In the genomic region with DNA sequence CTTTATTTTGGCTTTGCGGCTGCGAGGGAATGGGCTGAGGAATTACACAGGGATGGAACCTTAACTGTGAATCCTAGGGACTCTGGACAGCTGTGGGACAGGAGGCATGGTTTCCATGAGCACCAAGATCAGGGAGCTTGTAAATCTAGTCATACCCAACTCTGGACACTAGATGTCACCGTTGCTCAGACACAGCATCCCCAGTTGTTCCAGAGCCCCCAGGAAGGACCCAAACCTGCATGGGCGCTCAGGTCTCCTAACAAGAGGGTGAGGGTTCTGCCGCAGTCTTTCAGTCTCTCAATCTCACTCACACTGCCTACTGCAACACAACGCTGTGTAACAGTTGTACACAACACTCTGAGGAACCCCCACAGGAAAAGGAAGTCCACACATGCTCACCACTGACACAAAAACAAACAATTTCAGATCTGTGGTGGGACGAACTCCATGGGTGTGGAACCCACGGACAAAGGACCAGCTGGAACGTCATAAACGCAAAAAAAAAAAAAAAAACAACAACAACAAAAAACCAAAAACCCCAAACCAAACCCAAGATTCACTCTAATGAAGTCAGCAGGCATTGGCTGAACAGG, we compare ENCODE assay signal across 8 mouse cellular contexts. TPM values are rescaled to one million over a fixed set of nuclear protein-coding genes. Genes with fewer than 3 reads are reported as not detected.
DNase-seq lines count a peak whose midpoint lies in the region; ATAC-seq and TF ChIP-seq lines count a peak whose summit lies in the region.

No protein-coding gene starts in this region.

- peak; percentile 76 for TF ChIP-seq CTCF in lung, embryonic 14.5 days (IDR thresholded peaks at IDR 0.05; ENCODE audit: low read depth)
- TF ChIP-seq CTCF in olfactory bulb, adult 2 months (IDR thresholded peaks at IDR 0.05; ENCODE audit: insufficient read depth, low read depth, low read length), result peak; percentile 46

- no peak for ATAC-seq in neural tube, embryonic 11.5 days (ENCODE audit: insufficient read depth, low FRiP score, low TSS enrichment)
- ATAC-seq in hindbrain, embryonic 13.5 days (ENCODE audit: low FRiP score), result peak; percentile 36
- peak; percentile 58 for ATAC-seq in lung, embryonic 14.5 days (ENCODE audit: insufficient read depth)

- H3K27me3 ChIP-seq in neural tube, embryonic 11.5 days (ENCODE audit: control insufficient read depth, insufficient read depth, low read length), result no peaks in the 10 kb centered on the region
- 0 out of 2 replicates have a peak, but pooled peaks cover 3% of the 10 kb centered on the region for H3K27me3 ChIP-seq in hindbrain, embryonic 13.5 days
- no peaks in the 10 kb centered on the region for H3K27me3 ChIP-seq in lung, embryonic 14.5 days (ENCODE audit: insufficient read depth, low read length)

- H3K9ac ChIP-seq in neural tube, embryonic 11.5 days (ENCODE audit: low read length), result no peak overlapping the region
- H3K9ac ChIP-seq in hindbrain, embryonic 13.5 days, result no peak overlapping the region
- no peak overlapping the region for H3K9ac ChIP-seq in lung, embryonic 14.5 days

- H3K4me2 ChIP-seq in neural tube, embryonic 11.5 days (ENCODE audit: low read depth), result no peak overlapping the region
- no peak overlapping the region for H3K4me2 ChIP-seq in hindbrain, embryonic 13.5 days
- H3K4me2 ChIP-seq in lung, embryonic 14.5 days, result no peak overlapping the region

- H3K9me3 ChIP-seq in neural tube, embryonic 11.5 days (ENCODE audit: control insufficient read depth, low read length), result no peaks in the 10 kb centered on the region
- no peaks in the 10 kb centered on the region for H3K9me3 ChIP-seq in hindbrain, embryonic 13.5 days
- no peaks in the 10 kb centered on the region for H3K9me3 ChIP-seq in lung, embryonic 14.5 days (ENCODE audit: low read depth, low read length)

- no peak for TF ChIP-seq POLR2A in olfactory bulb, adult 2 months (IDR thresholded peaks at IDR 0.05; ENCODE audit: insufficient read depth, low read depth, low read length)

- no peak overlapping the region for H3K27ac ChIP-seq in neural tube, embryonic 11.5 days (ENCODE audit: low read depth, low read length)
- H3K27ac ChIP-seq in hindbrain, embryonic 13.5 days, result no peak overlapping the region
- no peak overlapping the region for H3K27ac ChIP-seq in lung, embryonic 14.5 days (ENCODE audit: low read depth)
- no peak overlapping the region for H3K27ac ChIP-seq in olfactory bulb, adult 2 months (ENCODE audit: insufficient read depth, low read depth, low read length)

- peak; percentile 52 for DNase-seq in neural tube, embryonic 11.5 days (ENCODE audit: low spot score)
- DNase-seq in neural tube, embryonic 10.5 days (ENCODE audit: extremely low spot score, low spot score), result no peak
- DNase-seq in c-Kit-positive CD71-negative TER-119-negative erythroid progenitor cells, embryonic 14.5 days (ENCODE audit: low read depth), result peak; percentile 46
- DNase-seq in lung, embryonic 14.5 days, result peak; percentile 79
- DNase-seq in urinary bladder, adult 2 months (ENCODE audit: low spot score), result no peak
- no peak for DNase-seq in frontal cortex, postnatal 36 days (ENCODE audit: low spot score in 2 of 2)

- 0 out of 2 replicates have a peak, but pooled peaks cover 4% of the 10 kb centered on the region for H3K36me3 ChIP-seq in neural tube, embryonic 11.5 days (ENCODE audit: control insufficient read depth, insufficient read depth, low read length)
- H3K36me3 ChIP-seq in hindbrain, embryonic 13.5 days, result peaks cover 40% of the 10 kb centered on the region
- peaks cover 44% of the 10 kb centered on the region for H3K36me3 ChIP-seq in lung, embryonic 14.5 days (ENCODE audit: insufficient read depth)

- no peaks in the 10 kb centered on the region for H3K4me1 ChIP-seq in neural tube, embryonic 11.5 days (ENCODE audit: control insufficient read depth, insufficient read depth, low read length)
- no peaks in the 10 kb centered on the region for H3K4me1 ChIP-seq in hindbrain, embryonic 13.5 days (replicated peaks)
- no peaks in the 10 kb centered on the region for H3K4me1 ChIP-seq in lung, embryonic 14.5 days (ENCODE audit: insufficient read depth)
- H3K4me1 ChIP-seq in olfactory bulb, adult 2 months (ENCODE audit: control insufficient read depth, insufficient read depth, low read length), result no peaks in the 10 kb centered on the region

- H3K4me3 ChIP-seq in neural tube, embryonic 11.5 days (ENCODE audit: low read depth, low read length), result no peak overlapping the region
- no peak overlapping the region for H3K4me3 ChIP-seq in hindbrain, embryonic 13.5 days
- no peak overlapping the region for H3K4me3 ChIP-seq in lung, embryonic 14.5 days (ENCODE audit: low read depth, low read length)
- H3K4me3 ChIP-seq in olfactory bulb, adult 2 months (ENCODE audit: insufficient read depth, low read depth, low read length), result no peak overlapping the region

- 61% methylated on average over 10 of the region's 10 CpGs for WGBS in neural tube, embryonic 11.5 days
- WGBS in hindbrain, embryonic 13.5 days, result 51% methylated on average over 10 of the region's 10 CpGs
- 37% methylated on average over 10 of the region's 10 CpGs for WGBS in lung, embryonic 14.5 days
- WGBS in olfactory bulb, adult 2 months, result 39% methylated on average over 10 of the region's 10 CpGs

RNA-seq across cellular contexts. Expression of gene Ccdc13, which starts 7.4 kb away (rescaled TPM):
- polyA plus RNA-seq in neural tube, embryonic 11.5 days (2014; fragmentation: Nextera tagmentation; extraction: Ambion mirVana), result 2.4 and 3.6 TPM in 2 replicates
- 3.2 and 3.7 TPM in 2 replicates for polyA plus RNA-seq in hindbrain, embryonic 13.5 days (2015; fragmentation: Nextera tagmentation; extraction: Ambion mirVana)
- polyA plus RNA-seq in lung, embryonic 14.5 days (2014; fragmentation: Nextera tagmentation; extraction: Ambion mirVana), result 0.39 and 0.78 TPM in 2 replicates
- polyA plus RNA-seq in olfactory bulb, adult 2 months (2012; ENCODE audit: insufficient read depth, insufficient read length, low replicate concordance, missing spikeins), result not detected in 2 replicates
- 0.62 and 1.3 TPM in 2 replicates for polyA plus RNA-seq in urinary bladder, adult 2 months (2012; rRNA removed)

RNA-seq across cellular contexts. Expression of gene Higd1a, which starts 11.5 kb away (rescaled TPM):
- 151 and 156 TPM in 2 replicates for polyA plus RNA-seq in neural tube, embryonic 11.5 days (2014; fragmentation: Nextera tagmentation; extraction: Ambion mirVana)
- polyA plus RNA-seq in hindbrain, embryonic 13.5 days (2015; fragmentation: Nextera tagmentation; extraction: Ambion mirVana), result 144 and 145 TPM in 2 replicates
- 163 and 169 TPM in 2 replicates for polyA plus RNA-seq in lung, embryonic 14.5 days (2014; fragmentation: Nextera tagmentation; extraction: Ambion mirVana)
- polyA plus RNA-seq in olfactory bulb, adult 2 months (2012; ENCODE audit: insufficient read depth, insufficient read length, low replicate concordance, missing spikeins), result not detected in 2 replicates
- polyA plus RNA-seq in urinary bladder, adult 2 months (2012; rRNA removed), result 55.1 and 55.2 TPM in 2 replicates

RNA-seq across cellular contexts. Expression of gene Ackr2, which starts 51.5 kb away (rescaled TPM):
- polyA plus RNA-seq in neural tube, embryonic 11.5 days (2014; fragmentation: Nextera tagmentation; extraction: Ambion mirVana), result 0.58 and 1.1 TPM in 2 replicates
- polyA plus RNA-seq in hindbrain, embryonic 13.5 days (2015; fragmentation: Nextera tagmentation; extraction: Ambion mirVana), result 2.1 and 2.5 TPM in 2 replicates
- polyA plus RNA-seq in lung, embryonic 14.5 days (2014; fragmentation: Nextera tagmentation; extraction: Ambion mirVana), result 0.88 TPM in 2 replicates
- polyA plus RNA-seq in olfactory bulb, adult 2 months (2012; ENCODE audit: insufficient read depth, insufficient read length, low replicate concordance, missing spikeins), result not detected in 2 replicates
- polyA plus RNA-seq in urinary bladder, adult 2 months (2012; rRNA removed), result 5.0 and 8.7 TPM in 2 replicates

RNA-seq across cellular contexts. Expression of gene Hhatl, which starts 54.3 kb away (rescaled TPM):
- polyA plus RNA-seq in neural tube, embryonic 11.5 days (2014; fragmentation: Nextera tagmentation; extraction: Ambion mirVana), result 0.13 TPM in 1 of 2 replicates, not detected in the other
- polyA plus RNA-seq in hindbrain, embryonic 13.5 days (2015; fragmentation: Nextera tagmentation; extraction: Ambion mirVana), result not detected in 2 replicates
- polyA plus RNA-seq in lung, embryonic 14.5 days (2014; fragmentation: Nextera tagmentation; extraction: Ambion mirVana), result 0.34 and 0.91 TPM in 2 replicates
- polyA plus RNA-seq in olfactory bulb, adult 2 months (2012; ENCODE audit: insufficient read depth, insufficient read length, low replicate concordance, missing spikeins), result not detected in 2 replicates
- 1.9 and 3.0 TPM in 2 replicates for polyA plus RNA-seq in urinary bladder, adult 2 months (2012; rRNA removed)

Comparison
In these comparisons a context has a peak if more than half of its experiments do, and no peak if none do; other contexts are left out.
1. DNase-seq: peak in neural tube, embryonic 11.5 days (single experiment), c-Kit-positive CD71-negative TER-119-negative erythroid progenitor cells, embryonic 14.5 days (single experiment) and lung, embryonic 14.5 days (single experiment); none in neural tube, embryonic 10.5 days (single experiment), urinary bladder, adult 2 months (single experiment) and frontal cortex, postnatal 36 days (0 of 2).